Mouse (Mus musculus): ENCODE data around the gene Pou3f1.

DNA sequence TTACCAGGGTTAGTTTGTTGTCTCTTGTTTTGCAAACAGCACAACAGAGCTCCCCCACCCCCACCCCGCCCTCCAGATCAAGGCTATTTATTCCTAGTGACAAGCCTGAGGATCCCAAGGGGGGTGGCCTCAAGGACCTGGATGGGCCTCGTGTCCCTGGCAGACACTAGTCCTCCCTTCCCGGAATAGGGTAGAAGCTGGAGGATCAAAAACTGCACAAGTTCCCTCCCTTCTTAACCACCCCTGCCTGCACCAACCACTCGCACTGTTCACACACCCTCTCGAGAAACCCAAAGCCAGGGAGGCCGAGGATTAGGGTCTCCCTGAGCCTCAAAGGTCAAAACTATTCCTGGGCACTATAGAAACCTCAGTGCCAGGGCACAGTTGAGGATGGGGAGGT lies 43.2 kb downstream of the Pou3f1 start:
- TF ChIP-seq CTCF (IDR thresholded peaks at IDR 0.05; ENCODE audit: low read depth) = no peak
- TF ChIP-seq EP300 (IDR thresholded peaks at IDR 0.05; ENCODE audit: low read depth) = no peak

Data from liver, postnatal 0 days (tissue).